Mouse (Mus musculus) lung, adult 2 months (tissue): Measurements from ENCODE around the gene Ina. TPM values are rescaled to one million over a fixed set of nuclear protein-coding genes. Genes with fewer than 3 reads are reported as not detected.

Source experiments
- DNase-seq: peaks from one replicate; pipeline ENCODE4 v3.0.0; 2022
- H3K4me1 ChIP-seq: fragments of 200-500 bp; 2 replicates; pipeline ENCODE4 v1.6.1; 2011; ENCODE audit warnings: low read length; ENCODE audit not compliant: control insufficient read depth, insufficient read depth
- H3K4me3 ChIP-seq: fragments of 200-500 bp; replicated peaks from 2 replicates; pipeline ENCODE3; 2011; ENCODE audit warnings: low read depth, mild to moderate bottlenecking, control low read depth, low read length; ENCODE audit errors: extremely low read depth
- CTCF ChIP-seq: fragments of 200-500 bp; IDR thresholded peaks from 2 replicates; pipeline ENCODE4 v1.5.1; 2011; ENCODE audit warnings: mild to moderate bottlenecking, low read length, control low read depth; ENCODE audit not compliant: insufficient read depth
- POLR2A ChIP-seq: fragments of 200-500 bp; IDR thresholded peaks from 2 replicates; pipeline ENCODE4 v1.6.1; 2011; ENCODE audit warnings: low read depth, mild to moderate bottlenecking, control low read depth, low read length, borderline replicate concordance; ENCODE audit errors: extremely low read depth
- WGBS: fragments of 180-500 bp; shearing (Covaris S2); methylation state at CpG from one replicate; pipeline ENCODE4 v1.1.7; 2018; 5-methylcytosine and 5-hydroxymethylcytosine counted together
- polyA plus RNA-seq: library from polyadenylated mRNA; depleted of rRNA; stranded (reverse); fragments of >200 nt; gene quantifications from 2 replicates; pipeline ENCODE4 v1.2.3, GENCODE M21; 2012

The Ina gene
- polyA plus RNA-seq, 1 experiment = 0.04 TPM

- TF ChIP-seq CTCF (no peak), POLR2A (no peak)
- no peak for DNase-seq
- WGBS = 88% methylated on average over 13 of the region's 13 CpGs
- Histone ChIP-seq H3K4me1 (peaks cover 3% of the 10 kb centered on the region; the same call in 1 of the 2 replicates), H3K4me3 (no peak overlapping the region)
Observed at GRCm38 (mm10) chr19:47047236-47047833, 32.8 kb downstream of the Ina start.

- no peak overlapping the region for H3K4me3 ChIP-seq
- DNase-seq = no peak
- peaks cover 3% of the 10 kb centered on the region; the same call in 1 of the 2 replicates for H3K4me1 ChIP-seq
- TF ChIP-seq POLR2A = no peak
- no peak for TF ChIP-seq CTCF
- 71% methylated on average over 4 of the region's 4 CpGs for WGBS
Observed at GRCm38 (mm10) chr19:47049061-47049460, 34.6 kb downstream of the Ina start.

GRCm38 (mm10) chr19:47049840-47050239 is 35.3 kb downstream of the Ina start:
- H3K4me1 ChIP-seq = peaks cover 3% of the 10 kb centered on the region; the same call in 1 of the 2 replicates
- DNase-seq = no peak
- TF ChIP-seq POLR2A = no peak
- no peak for TF ChIP-seq CTCF
- 8% methylated on average over 7 of the region's 7 CpGs for WGBS
- peak overlapping the region; percentile 1 for H3K4me3 ChIP-seq

- Histone ChIP-seq H3K4me1 (peaks cover 3% of the 10 kb centered on the region; the same call in 1 of the 2 replicates), H3K4me3 (peak within 1 kb of the TSS; percentile 83)
- DNase-seq = peak; percentile 78
- under 1% methylated on average over 74 of the region's 75 CpGs for WGBS
- TF ChIP-seq CTCF (no peak), POLR2A (peak; percentile 38; the same call in 1 of the 2 replicates)
Observed at GRCm38 (mm10) chr19:47050271-47051032, 36.0 kb downstream of the Ina start, which contains the start of gene Pcgf6. Gene Pcgf6 (minus strand): TSS chr19:47050906.

- no peak overlapping the region for H3K4me3 ChIP-seq
- no peak for DNase-seq
- no peak for TF ChIP-seq CTCF
- TF ChIP-seq POLR2A = no peak
- WGBS = 77% methylated on average over 4 of the region's 4 CpGs
- peaks cover 3% of the 10 kb centered on the region; the same call in 1 of the 2 replicates for H3K4me1 ChIP-seq
Observed at GRCm38 (mm10) chr19:47052927-47053326, 38.4 kb downstream of the Ina start.

- no peak for DNase-seq
- WGBS = 76% methylated on average over 4 of the region's 4 CpGs
- TF ChIP-seq CTCF (no peak), POLR2A (no peak)
- H3K4me3 ChIP-seq = no peak overlapping the region
- H3K4me1 ChIP-seq = peaks cover 3% of the 10 kb centered on the region; the same call in 1 of the 2 replicates
Observed at GRCm38 (mm10) chr19:47053471-47053870, 39.0 kb downstream of the Ina start.

- no peaks in the 10 kb centered on the region for H3K4me1 ChIP-seq
- no peak for TF ChIP-seq POLR2A
- TF ChIP-seq CTCF = no peak
- 57% methylated on average over 1 of the region's 1 CpGs for WGBS
- no peak for DNase-seq
- no peak overlapping the region for H3K4me3 ChIP-seq
Observed at GRCm38 (mm10) chr19:47057684-47058083, 43.2 kb downstream of the Ina start.

- no peak for DNase-seq
- Histone ChIP-seq H3K4me1 (no peaks in the 10 kb centered on the region), H3K4me3 (no peak overlapping the region)
- WGBS = 92% methylated on average over 3 of the region's 3 CpGs
- TF ChIP-seq POLR2A (no peak), CTCF (no peak)
Observed at GRCm38 (mm10) chr19:47065860-47066259, 51.4 kb downstream of the Ina start.

- TF ChIP-seq CTCF (no peak), POLR2A (peak; percentile 97)
- Histone ChIP-seq H3K4me3 (peak within 1 kb of the TSS; percentile 70), H3K4me1 (no peaks in the 10 kb centered on the region)
- DNase-seq = peak; percentile 97
- WGBS = 7% methylated on average over 49 of the region's 49 CpGs
Observed at GRCm38 (mm10) chr19:47067096-47067882, 52.8 kb downstream of the Ina start, which contains the start of gene Taf5. Gene Taf5 (plus strand): TSS chr19:47067746.
